Mouse (Mus musculus): Measurements from ENCODE around the gene Slc9b1.

Slc9b1 gene

DNA sequence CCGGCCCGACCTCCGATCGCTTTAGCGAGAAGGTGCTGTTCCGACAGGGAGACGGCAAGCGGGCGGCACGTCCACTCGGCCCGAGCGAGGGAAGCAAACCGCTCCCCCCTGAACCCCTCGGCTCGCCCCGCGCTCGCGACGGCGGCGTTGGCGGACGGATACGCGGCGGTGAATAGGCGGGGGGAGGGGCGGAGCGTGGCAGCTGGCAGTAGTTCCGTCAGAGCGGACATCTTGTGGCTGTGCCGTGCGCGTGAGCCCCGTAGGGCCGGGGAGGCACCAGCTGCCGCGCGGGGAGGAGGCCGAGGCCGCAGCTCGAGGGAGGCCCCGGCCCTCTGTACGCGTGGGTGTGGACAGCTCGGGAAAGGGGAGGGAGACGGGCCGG lies 90.7 kb downstream of the Slc9b1 start:
- peak; percentile 87 for DNase-seq (ENCODE audit: low spot score)

- DNase-seq (ENCODE audit: low spot score), result peak; percentile 47
Observed at GRCm38 (mm10) chr3:135438913-135439531, 91.2 kb downstream of the Slc9b1 start.

- DNase-seq (ENCODE audit: low spot score), result no peak
Observed at GRCm38 (mm10) chr3:135439651-135440050, 91.8 kb downstream of the Slc9b1 start.

GRCm38 (mm10) chr3:135440221-135440620 lies 92.4 kb downstream of the Slc9b1 start:
- no peak for DNase-seq (ENCODE audit: low spot score)

- DNase-seq (ENCODE audit: low spot score), result no peak
Observed at GRCm38 (mm10) chr3:135440621-135441020, 92.8 kb downstream of the Slc9b1 start.

GRCm38 (mm10) chr3:135444930-135445329 lies 97.1 kb downstream of the Slc9b1 start:
- DNase-seq (ENCODE audit: low spot score), result no peak

Data from left cerebral cortex, adult 11 months (tissue).